Mouse (Mus musculus): ENCODE measurements around the gene Dusp7. TPM values are rescaled to one million over a fixed set of nuclear protein-coding genes. Genes with fewer than 3 reads are reported as not detected.

Dusp7 gene
- total RNA-seq (2021), result 10 to 100 TPM; 24.9 to 28.3 TPM
- long read RNA-seq, experiment 1, transcript Dusp7-201 (3 exons, 3,213 nt), result major isoform, 5 of 12 reads
- long read RNA-seq, experiment 1, partial matches to known transcripts, result 2 of 12 reads
- long read RNA-seq, experiment 1, other reads (novel, unspliced or antisense), result 5 of 12 reads
- long read RNA-seq, experiment 2, transcript Dusp7-201 (3 exons, 3,213 nt), result major isoform, 8 of 28 reads
- long read RNA-seq, experiment 2, partial matches to known transcripts, result 2 of 28 reads
- long read RNA-seq, experiment 2, other reads (novel, unspliced or antisense), result 17 of 28 reads

- peak; percentile 75 to 86 for DNase-seq
- intact Hi-C loops (cut with DNase I), result loop anchor here (5.0 kb wide), 1 partner anchor 109 kb away; the partner anchor contains the start of genes Parp3 and Rrp9
Observed at GRCm38 (mm10) chr9:106368112-106368717, at the start of gene Dusp7. Dusp7 (plus strand) TSS chr9:106368632.

- intact Hi-C loops (cut with DNase I), result no loop called here
- DNase-seq, result no peak
Observed at GRCm38 (mm10) chr9:106319095-106319494, 49.3 kb upstream of the Dusp7 start.

- intact Hi-C loops (cut with DNase I), result no loop called here
- no peak for DNase-seq
Observed at GRCm38 (mm10) chr9:106322497-106322896, 45.9 kb upstream of the Dusp7 start.

- DNase-seq, result no peak
- intact Hi-C loops (cut with DNase I), result no loop called here
Observed at GRCm38 (mm10) chr9:106326241-106326640, 42.2 kb upstream of the Dusp7 start.

- intact Hi-C loops (cut with DNase I), result no loop called here
- no peak for DNase-seq
Observed at GRCm38 (mm10) chr9:106327125-106327809, 41.2 kb upstream of the Dusp7 start.

GRCm38 (mm10) chr9:106328068-106328610, 40.3 kb upstream of the Dusp7 start:
- intact Hi-C loops (cut with DNase I), result no loop called here
- DNase-seq, result no peak

GRCm38 (mm10) chr9:106328772-106329511, 39.5 kb upstream of the Dusp7 start:
- intact Hi-C loops (cut with DNase I), result no loop called here
- no peak for DNase-seq

- DNase-seq, result no peak
- intact Hi-C loops (cut with DNase I), result no loop called here
Observed at GRCm38 (mm10) chr9:106332746-106333145, 35.7 kb upstream of the Dusp7 start.

GRCm38 (mm10) chr9:106337620-106338019, 30.8 kb upstream of the Dusp7 start:
- intact Hi-C loops (cut with DNase I), result no loop called here

GRCm38 (mm10) chr9:106338462-106339172, 29.8 kb upstream of the Dusp7 start:
- no peak for DNase-seq
- intact Hi-C loops (cut with DNase I), result no loop called here

More at GRCm38 (mm10) chr9:106337620-106338019, 30.8 kb upstream of the Dusp7 start:
- no peak for DNase-seq

- intact Hi-C loops (cut with DNase I), result no loop called here
- DNase-seq, result no peak
Observed at GRCm38 (mm10) chr9:106339173-106339558, 29.3 kb upstream of the Dusp7 start.

- DNase-seq, result no peak
- intact Hi-C loops (cut with DNase I), result loop anchor here (5.0 kb wide), 1 partner anchor 47 kb away; no protein-coding TSS in a partner anchor
Observed at GRCm38 (mm10) chr9:106339730-106340129, 28.7 kb upstream of the Dusp7 start.

- intact Hi-C loops (cut with DNase I), result loop anchor here (5.0 kb wide), 1 partner anchor 48 kb away; no protein-coding TSS in a partner anchor
- DNase-seq, result no peak
Observed at GRCm38 (mm10) chr9:106340501-106341312, 27.7 kb upstream of the Dusp7 start.

- intact Hi-C loops (cut with DNase I), result loop anchor here (5.0 kb wide), 1 partner anchor 49 kb away; no protein-coding TSS in a partner anchor
- DNase-seq, result no peak
Observed at GRCm38 (mm10) chr9:106341313-106341686, 27.1 kb upstream of the Dusp7 start.

GRCm38 (mm10) chr9:106342573-106342972, 25.9 kb upstream of the Dusp7 start:
- intact Hi-C loops (cut with DNase I), result loop anchor here (5.0 kb wide), 1 partner anchor 50 kb away; no protein-coding TSS in a partner anchor
- no peak for DNase-seq

GRCm38 (mm10) chr9:106345167-106345566, 23.3 kb upstream of the Dusp7 start:
- DNase-seq, result peak; percentile 71 to 80
- intact Hi-C loops (cut with DNase I), result loop anchor here (5.0 kb wide), 1 partner anchor 38 kb away; no protein-coding TSS in a partner anchor

- no peak for DNase-seq
Observed at GRCm38 (mm10) chr9:106345630-106346029, 22.8 kb upstream of the Dusp7 start.

GRCm38 (mm10) chr9:106348281-106348680, 20.2 kb upstream of the Dusp7 start:
- DNase-seq, result no peak
- intact Hi-C loops (cut with DNase I), result loop anchor here (5.0 kb wide), 1 partner anchor 41 kb away; no protein-coding TSS in a partner anchor

More at GRCm38 (mm10) chr9:106345630-106346029, 22.8 kb upstream of the Dusp7 start:
- intact Hi-C loops (cut with DNase I), result loop anchor here (5.0 kb wide), 1 partner anchor 38 kb away; no protein-coding TSS in a partner anchor
